Mouse (Mus musculus): ENCODE results near the gene Fmo6. TPM values are rescaled to one million over a fixed set of nuclear protein-coding genes. Genes with fewer than 3 reads are reported as not detected.

Fmo6 gene
- polyA plus RNA-seq, 1 experiment from 2014 or later = 0.55 TPM

DNA sequence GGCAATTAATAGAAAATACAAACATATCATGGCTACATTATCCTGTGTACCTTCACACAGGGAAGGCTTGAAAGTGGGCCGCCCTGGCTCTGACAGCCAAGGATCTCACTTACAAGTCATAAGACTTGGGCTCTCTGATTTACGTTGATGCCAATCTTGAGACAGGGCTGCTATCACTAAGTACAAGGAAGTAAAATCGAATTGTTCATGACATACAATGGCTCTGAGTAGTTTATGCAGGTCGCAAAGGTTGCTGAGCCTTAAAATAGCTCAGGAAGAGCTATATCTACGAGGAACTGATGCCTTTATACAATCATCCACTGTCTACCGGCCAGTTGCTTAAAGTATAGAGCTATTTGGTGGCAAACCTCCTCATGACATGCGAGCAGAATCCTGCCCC is 66.3 kb downstream of the Fmo6 start:
- Histone ChIP-seq H3K27ac (no peak overlapping the region; the same call in 1 of the 2 replicates), H3K9me3 (no peaks in the 10 kb centered on the region), H3K4me2 (no peak overlapping the region), H3K4me3 (no peak overlapping the region), H3K36me3 (no peaks in the 10 kb centered on the region), H3K9ac (no peak overlapping the region), H3K27me3 (no peaks in the 10 kb centered on the region), H3K4me1 (peaks cover 18% of the 10 kb centered on the region)
- no peak for ATAC-seq (ENCODE audit: insufficient number of reproducible peaks, low FRiP score, low TSS enrichment, low read depth)
- 79% methylated on average over 7 of the region's 7 CpGs for WGBS

DNA sequence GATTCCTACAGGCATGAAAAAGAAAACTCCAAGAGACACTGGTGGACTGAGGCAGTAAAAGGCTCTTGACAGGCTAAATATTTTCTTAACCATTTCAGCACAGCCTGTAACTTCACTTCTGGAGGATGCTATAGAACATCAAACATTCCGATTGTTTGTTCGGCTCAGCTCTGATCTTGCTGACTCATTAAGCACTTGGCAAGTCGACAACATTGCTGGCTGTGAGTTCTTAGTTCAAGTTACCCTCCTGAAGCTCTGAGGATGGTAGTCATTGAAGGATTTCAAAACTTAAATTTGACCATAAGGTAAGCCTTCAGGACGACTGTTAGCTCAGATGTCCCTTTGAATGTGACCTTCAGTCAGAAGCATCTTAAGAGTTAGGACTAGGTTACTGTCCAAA is 69.9 kb downstream of the Fmo6 start:
- 74% methylated on average over 4 of the region's 4 CpGs for WGBS
- Histone ChIP-seq H3K4me1 (peaks cover 23% of the 10 kb centered on the region), H3K9me3 (no peaks in the 10 kb centered on the region), H3K4me3 (no peak overlapping the region), H3K9ac (no peak overlapping the region), H3K4me2 (no peak overlapping the region), H3K27me3 (no peaks in the 10 kb centered on the region), H3K36me3 (no peaks in the 10 kb centered on the region), H3K27ac (no peak overlapping the region)
- ATAC-seq (ENCODE audit: insufficient number of reproducible peaks, low FRiP score, low TSS enrichment, low read depth) = no peak

Other genes with a start within 250 kb of the Fmo6 start
- 134 and 135 TPM in 2 replicates for gene Prrc2c, start 197.0 kb downstream of the Fmo6 start, polyA plus RNA-seq (2015; fragmentation: Nextera tagmentation; extraction: Ambion mirVana)
- 0.16 and 0.79 TPM in 2 replicates for gene Fmo4, start 123.5 kb downstream of the Fmo6 start, polyA plus RNA-seq (2015; fragmentation: Nextera tagmentation; extraction: Ambion mirVana)
- 37.2 and 51.8 TPM in 2 replicates for gene Fmo1, start 70.9 kb downstream of the Fmo6 start, polyA plus RNA-seq (2015; fragmentation: Nextera tagmentation; extraction: Ambion mirVana)
- gene Fmo2, start 38.8 kb downstream of the Fmo6 start, polyA plus RNA-seq (2015; fragmentation: Nextera tagmentation; extraction: Ambion mirVana) = 3.0 and 4.8 TPM in 2 replicates
- gene Fmo3, start 47.0 kb upstream of the Fmo6 start, polyA plus RNA-seq (2015; fragmentation: Nextera tagmentation; extraction: Ambion mirVana) = not detected in 2 replicates
- not detected in 2 replicates for gene Mroh9, start 148.2 kb upstream of the Fmo6 start, polyA plus RNA-seq (2015; fragmentation: Nextera tagmentation; extraction: Ambion mirVana)

All from limb, embryonic 15.5 days (tissue).